Mouse (Mus musculus) kidney, adult 2 months (tissue): ENCODE results near the gene Gm10024.

Experiments used
- CTCF ChIP-seq: fragments of 200-500 bp; conservative IDR thresholded peaks from 2 replicates; pipeline ENCODE4 v1.5.1; 2011; ENCODE audit warnings: low read depth, mild to moderate bottlenecking, control low read depth, low read length, moderate library complexity, mixed read lengths; ENCODE audit not compliant: insufficient read depth, insufficient read length
- POLR2A ChIP-seq: fragments of 200-500 bp; IDR thresholded peaks from one replicate; pipeline ENCODE4 v1.6.1; 2011; ENCODE audit warnings: low read depth, low read length, control low read depth

DNA sequence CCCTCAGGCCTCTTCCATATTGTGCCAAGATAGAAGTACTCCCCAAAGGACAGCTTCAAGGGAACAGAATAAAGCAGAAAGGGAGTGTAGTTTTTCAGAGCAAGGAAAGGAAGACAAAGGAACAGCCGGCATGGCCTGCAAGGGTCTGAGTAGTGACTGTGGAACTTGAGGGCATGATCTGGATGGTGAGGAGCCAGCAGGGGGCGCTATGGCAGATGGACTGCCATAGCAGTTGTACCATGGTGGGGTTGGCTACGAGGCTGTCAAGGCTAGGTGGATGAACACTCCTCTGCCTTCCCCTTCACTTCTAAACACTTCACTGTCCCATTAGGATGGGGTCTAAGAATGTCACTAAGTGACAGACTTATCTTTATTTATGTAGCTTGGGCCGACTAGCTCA, 18.0 kb downstream of the Gm10024 start:
- TF ChIP-seq POLR2A (no peak), CTCF (peak; percentile 44)
